Mouse (Mus musculus): ENCODE data around the gene Ptpn9.

GRCm38 (mm10) chr9:56996028-56996346, 1.3 kb downstream of the Ptpn9 start:
- TF ChIP-seq POLR2A (IDR thresholded peaks at IDR 0.05; ENCODE audit: insufficient read depth, low read depth, low read length) (no peak), CTCF (IDR thresholded peaks at IDR 0.05; ENCODE audit: insufficient read depth, low read depth, low read length) (no peak)

Measured in olfactory bulb, adult 2 months (tissue).